Mouse (Mus musculus): ENCODE measurements around the gene Psap. TPM values are rescaled to one million over a fixed set of nuclear protein-coding genes. Genes with fewer than 3 reads are reported as not detected.

Psap gene
- polyA plus RNA-seq, 1 experiment: 1,603 TPM

- Histone ChIP-seq H3K27ac (ENCODE audit: insufficient read depth, low read depth, low read length) (no peak overlapping the region), H3K27me3 (replicated peaks; ENCODE audit: control insufficient read depth, insufficient read depth, low read length) (no peaks in the 10 kb centered on the region), H3K36me3 (ENCODE audit: control insufficient read depth, insufficient read depth, low read length) (no peaks in the 10 kb centered on the region), H3K4me3 (ENCODE audit: insufficient read depth, low read depth, low read length) (no peak overlapping the region), H3K4me1 (ENCODE audit: control insufficient read depth, insufficient read depth, low read length) (no peaks in the 10 kb centered on the region; the same call in 1 of the 2 replicates)
- WGBS: 74% methylated on average over 6 of the region's 6 CpGs
- TF ChIP-seq CTCF (conservative IDR thresholded peaks at IDR 0.05; ENCODE audit: insufficient read depth, insufficient read length, low read depth, low read length) (no peak), POLR2A (IDR thresholded peaks at IDR 0.05; ENCODE audit: low read depth, low read length) (no peak)
- DNase-seq: no peak
Measured at GRCm38 (mm10) chr10:60273382-60273781, 4.0 kb upstream of the Psap start.

- TF ChIP-seq POLR2A (IDR thresholded peaks at IDR 0.05; ENCODE audit: low read depth, low read length) (no peak), CTCF (conservative IDR thresholded peaks at IDR 0.05; ENCODE audit: insufficient read depth, insufficient read length, low read depth, low read length) (no peak)
- 2% methylated on average over 13 of the region's 13 CpGs for WGBS
Measured at GRCm38 (mm10) chr10:60278006-60278399, 576 bp downstream of the Psap start.

GRCm38 (mm10) chr10:60278786-60279185 is 1.4 kb downstream of the Psap start:
- TF ChIP-seq POLR2A (IDR thresholded peaks at IDR 0.05; ENCODE audit: low read depth, low read length): no peak
- no peak for TF ChIP-seq CTCF (conservative IDR thresholded peaks at IDR 0.05; ENCODE audit: insufficient read depth, insufficient read length, low read depth, low read length)
- H3K4me3 ChIP-seq (ENCODE audit: insufficient read depth, low read depth, low read length): peak overlapping the region; percentile 48
- 43% methylated on average over 3 of the region's 3 CpGs for WGBS
- peaks cover 35% of the 10 kb centered on the region for H3K4me1 ChIP-seq (ENCODE audit: control insufficient read depth, insufficient read depth, low read length)
- H3K27me3 ChIP-seq (replicated peaks; ENCODE audit: control insufficient read depth, insufficient read depth, low read length): no peaks in the 10 kb centered on the region
- no peaks in the 10 kb centered on the region for H3K36me3 ChIP-seq (ENCODE audit: control insufficient read depth, insufficient read depth, low read length)
- no peak for DNase-seq
- H3K27ac ChIP-seq (ENCODE audit: insufficient read depth, low read depth, low read length): peak overlapping the region; percentile 51; the same call in 1 of the 2 replicates

More at GRCm38 (mm10) chr10:60278006-60278399, 576 bp downstream of the Psap start:
- Histone ChIP-seq H3K4me3 (ENCODE audit: insufficient read depth, low read depth, low read length) (peak overlapping the region; percentile 78), H3K27ac (ENCODE audit: insufficient read depth, low read depth, low read length) (peak overlapping the region; percentile 97), H3K27me3 (replicated peaks; ENCODE audit: control insufficient read depth, insufficient read depth, low read length) (no peaks in the 10 kb centered on the region), H3K4me1 (ENCODE audit: control insufficient read depth, insufficient read depth, low read length) (peaks cover 34% of the 10 kb centered on the region), H3K36me3 (ENCODE audit: control insufficient read depth, insufficient read depth, low read length) (no peaks in the 10 kb centered on the region)
- DNase-seq: no peak

- Histone ChIP-seq H3K4me3 (ENCODE audit: insufficient read depth, low read depth, low read length) (peak overlapping the region; percentile 48), H3K27me3 (replicated peaks; ENCODE audit: control insufficient read depth, insufficient read depth, low read length) (no peaks in the 10 kb centered on the region), H3K27ac (ENCODE audit: insufficient read depth, low read depth, low read length) (peak overlapping the region; percentile 46), H3K36me3 (ENCODE audit: control insufficient read depth, insufficient read depth, low read length) (no peaks in the 10 kb centered on the region), H3K4me1 (ENCODE audit: control insufficient read depth, insufficient read depth, low read length) (peaks cover 35% of the 10 kb centered on the region)
- no peak for DNase-seq
- 42% methylated on average over 8 of the region's 8 CpGs for WGBS
- TF ChIP-seq CTCF (conservative IDR thresholded peaks at IDR 0.05; ENCODE audit: insufficient read depth, insufficient read length, low read depth, low read length) (no peak), POLR2A (IDR thresholded peaks at IDR 0.05; ENCODE audit: low read depth, low read length) (no peak)
Measured at GRCm38 (mm10) chr10:60279290-60279940, 2.0 kb downstream of the Psap start.

GRCm38 (mm10) chr10:60279941-60280301 is 2.5 kb downstream of the Psap start:
- Histone ChIP-seq H3K36me3 (ENCODE audit: control insufficient read depth, insufficient read depth, low read length) (no peaks in the 10 kb centered on the region), H3K27me3 (replicated peaks; ENCODE audit: control insufficient read depth, insufficient read depth, low read length) (no peaks in the 10 kb centered on the region), H3K4me3 (ENCODE audit: insufficient read depth, low read depth, low read length) (0 out of 2 replicates have a peak overlapping the region, but pooled peaks have one; percentile 7), H3K4me1 (ENCODE audit: control insufficient read depth, insufficient read depth, low read length) (peaks cover 40% of the 10 kb centered on the region), H3K27ac (ENCODE audit: insufficient read depth, low read depth, low read length) (no peak overlapping the region)
- TF ChIP-seq POLR2A (IDR thresholded peaks at IDR 0.05; ENCODE audit: low read depth, low read length) (no peak), CTCF (conservative IDR thresholded peaks at IDR 0.05; ENCODE audit: insufficient read depth, insufficient read length, low read depth, low read length) (no peak)
- DNase-seq: peak; percentile 86
- WGBS: 48% methylated on average over 9 of the region's 9 CpGs

GRCm38 (mm10) chr10:60280353-60280752 is 2.9 kb downstream of the Psap start:
- no peaks in the 10 kb centered on the region for H3K27me3 ChIP-seq (replicated peaks; ENCODE audit: control insufficient read depth, insufficient read depth, low read length)
- H3K4me3 ChIP-seq (ENCODE audit: insufficient read depth, low read depth, low read length): no peak overlapping the region
- DNase-seq: no peak
- H3K36me3 ChIP-seq (ENCODE audit: control insufficient read depth, insufficient read depth, low read length): no peaks in the 10 kb centered on the region
- WGBS: 78% methylated on average over 6 of the region's 6 CpGs
- H3K27ac ChIP-seq (ENCODE audit: insufficient read depth, low read depth, low read length): no peak overlapping the region
- H3K4me1 ChIP-seq (ENCODE audit: control insufficient read depth, insufficient read depth, low read length): peaks cover 45% of the 10 kb centered on the region
- TF ChIP-seq POLR2A (IDR thresholded peaks at IDR 0.05; ENCODE audit: low read depth, low read length) (no peak), CTCF (conservative IDR thresholded peaks at IDR 0.05; ENCODE audit: insufficient read depth, insufficient read length, low read depth, low read length) (no peak)

- H3K36me3 ChIP-seq (ENCODE audit: control insufficient read depth, insufficient read depth, low read length): no peaks in the 10 kb centered on the region
- H3K27ac ChIP-seq (ENCODE audit: insufficient read depth, low read depth, low read length): no peak overlapping the region
- 68% methylated on average over 9 of the region's 9 CpGs for WGBS
- TF ChIP-seq CTCF (conservative IDR thresholded peaks at IDR 0.05; ENCODE audit: insufficient read depth, insufficient read length, low read depth, low read length): no peak
- no peak for TF ChIP-seq POLR2A (IDR thresholded peaks at IDR 0.05; ENCODE audit: low read depth, low read length)
- H3K4me3 ChIP-seq (ENCODE audit: insufficient read depth, low read depth, low read length): no peak overlapping the region
- no peaks in the 10 kb centered on the region for H3K27me3 ChIP-seq (replicated peaks; ENCODE audit: control insufficient read depth, insufficient read depth, low read length)
- no peak for DNase-seq
- peaks cover 57% of the 10 kb centered on the region for H3K4me1 ChIP-seq (ENCODE audit: control insufficient read depth, insufficient read depth, low read length)
Measured at GRCm38 (mm10) chr10:60281571-60282050, 4.2 kb downstream of the Psap start.

Data from kidney, adult 2 months (tissue).